Mouse (Mus musculus) midbrain, embryonic 16.5 days (tissue): Measurements from ENCODE around the gene Six3. TPM values are rescaled to one million over a fixed set of nuclear protein-coding genes. Genes with fewer than 3 reads are reported as not detected.

Experiments used
- ATAC-seq: fragments of 200-750 bp; cut with Nextera tagmentation; 2 replicates; pipeline ENCODE4 v1.8.0; 2017; ENCODE audit warnings: moderate TSS enrichment
- H3K27ac ChIP-seq: fragments of 300-500 bp; sonication (generic); 2 replicates; pipeline ENCODE4 v1.5.1; 2014; ENCODE audit warnings: mild to moderate bottlenecking, low read length, mixed read lengths
- H3K27me3 ChIP-seq: fragments of 300-500 bp; sonication (generic); 2 replicates; pipeline ENCODE4 v1.6.1; 2014; ENCODE audit warnings: low read depth, low read length, mixed read lengths; ENCODE audit not compliant: control insufficient read depth, insufficient read depth
- H3K36me3 ChIP-seq: fragments of 300-500 bp; sonication (generic); 2 replicates; pipeline ENCODE4 v1.6.1; 2014; ENCODE audit warnings: mild to moderate bottlenecking, low read length, moderate library complexity, mixed read lengths; ENCODE audit not compliant: control insufficient read depth, insufficient read depth
- H3K4me1 ChIP-seq: fragments of 300-500 bp; sonication (generic); 2 replicates; pipeline ENCODE4 v1.6.1; 2014; ENCODE audit warnings: mild to moderate bottlenecking, low read length, mixed read lengths; ENCODE audit not compliant: control insufficient read depth, insufficient read depth
- H3K4me2 ChIP-seq: fragments of 300-500 bp; sonication (generic); 2 replicates; pipeline ENCODE4 v1.6.1; 2014; ENCODE audit warnings: mild to moderate bottlenecking, low read length, mixed read lengths
- H3K4me3 ChIP-seq: fragments of 300-500 bp; sonication (generic); 2 replicates; pipeline ENCODE4 v1.5.1; 2014; ENCODE audit warnings: low read depth, mild to moderate bottlenecking, low read length, moderate library complexity, mixed read lengths
- H3K9ac ChIP-seq: fragments of 300-500 bp; sonication (generic); 2 replicates; pipeline ENCODE4 v1.6.1; 2014; ENCODE audit warnings: low read depth, low read length, mixed read lengths
- H3K9me3 ChIP-seq: fragments of 300-500 bp; sonication (generic); replicated peaks from 2 replicates; pipeline ENCODE4 v1.6.1; 2014; ENCODE audit warnings: mild to moderate bottlenecking, low read length, mixed read lengths; ENCODE audit not compliant: control insufficient read depth, poor library complexity, severe bottlenecking
- WGBS: fragments of 180-500 bp; shearing (Covaris S2); extraction: QIAGEN DNeasy Blood & Tissue Kit; methylation state at CpG from one replicate; pipeline ENCODE4 v1.1.7; 2014; 5-methylcytosine and 5-hydroxymethylcytosine counted together
- polyA plus RNA-seq: library from polyadenylated mRNA; unstranded; fragments of >200 nt; fragmentation: Nextera tagmentation; extraction: Ambion mirVana; gene quantifications from 2 replicates; pipeline ENCODE4 v1.2.1, GENCODE M21; 2015

The Six3 gene
- 19.1 and 24.2 TPM in 2 replicates for polyA plus RNA-seq

- Histone ChIP-seq H3K36me3 (no peaks in the 10 kb centered on the region), H3K4me3 (peak within 1 kb of the TSS; percentile 24), H3K27ac (peak within 1 kb of the TSS; percentile 71), H3K4me1 (peaks cover 3% of the 10 kb centered on the region; the same call in 1 of the 2 replicates), H3K27me3 (peaks cover 87% of the 10 kb centered on the region), H3K4me2 (peak within 1 kb of the TSS; percentile 54), H3K9me3 (no peaks in the 10 kb centered on the region), H3K9ac (peak within 1 kb of the TSS; percentile 49)
- under 1% methylated on average over 23 of the region's 30 CpGs for WGBS
- no peak for ATAC-seq
Observed at GRCm38 (mm10) chr17:85613266-85613860, at the start of gene Six3. Gene Six3 (plus strand): TSS chr17:85613608.

DNA sequence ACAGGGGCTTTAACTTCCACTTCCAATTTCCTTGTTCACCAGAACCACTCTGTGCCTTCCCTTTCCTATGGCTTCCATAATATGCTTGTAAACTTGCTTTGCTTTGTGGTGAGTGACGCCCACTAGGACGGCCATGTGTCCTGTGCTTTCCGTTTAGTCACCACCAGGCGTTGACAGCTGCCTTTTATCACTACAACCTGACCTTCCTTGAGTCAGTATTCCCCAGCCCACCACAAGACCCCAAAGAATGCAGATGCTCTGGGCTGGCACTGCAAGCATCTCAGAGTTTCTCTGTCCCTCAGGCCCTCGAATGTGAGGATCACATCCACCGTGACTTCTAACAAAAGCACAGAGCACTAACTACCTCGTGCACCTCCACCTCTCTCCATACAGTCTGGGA lies 49.3 kb upstream of the Six3 start:
- Histone ChIP-seq H3K9me3 (no peaks in the 10 kb centered on the region), H3K4me1 (no peaks in the 10 kb centered on the region), H3K4me2 (no peak overlapping the region), H3K9ac (no peak overlapping the region), H3K27ac (no peak overlapping the region), H3K27me3 (no peaks in the 10 kb centered on the region), H3K4me3 (no peak overlapping the region), H3K36me3 (no peaks in the 10 kb centered on the region)
- ATAC-seq: no peak
- WGBS: 82% methylated on average over 7 of the region's 7 CpGs

DNA sequence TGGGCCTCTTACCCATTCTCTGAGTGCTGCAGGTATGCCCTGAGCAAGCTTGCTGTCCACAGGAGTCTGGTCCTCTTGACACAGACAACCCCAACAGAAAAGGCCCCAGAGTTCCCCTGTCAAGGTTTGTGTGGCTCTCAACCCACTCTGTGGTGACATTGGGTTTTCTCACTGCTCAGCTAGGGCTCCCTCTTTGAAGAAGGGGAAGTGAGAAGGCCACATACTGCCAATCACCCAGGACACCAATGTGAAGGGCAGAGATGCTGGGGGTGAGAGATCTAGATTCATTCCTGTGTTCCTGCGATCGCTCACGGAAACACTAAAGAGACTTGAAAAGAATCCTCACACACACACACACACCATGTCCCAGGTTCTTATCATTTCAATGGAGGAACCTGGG lies 39.4 kb upstream of the Six3 start:
- ATAC-seq: no peak
- Histone ChIP-seq H3K9ac (no peak overlapping the region), H3K4me3 (no peak overlapping the region), H3K36me3 (no peaks in the 10 kb centered on the region), H3K4me1 (peaks cover 3% of the 10 kb centered on the region; the same call in 1 of the 2 replicates), H3K9me3 (no peaks in the 10 kb centered on the region), H3K4me2 (no peak overlapping the region), H3K27ac (no peak overlapping the region), H3K27me3 (no peaks in the 10 kb centered on the region; the same call in 1 of the 2 replicates)
- WGBS: 88% methylated on average over 3 of the region's 3 CpGs

DNA sequence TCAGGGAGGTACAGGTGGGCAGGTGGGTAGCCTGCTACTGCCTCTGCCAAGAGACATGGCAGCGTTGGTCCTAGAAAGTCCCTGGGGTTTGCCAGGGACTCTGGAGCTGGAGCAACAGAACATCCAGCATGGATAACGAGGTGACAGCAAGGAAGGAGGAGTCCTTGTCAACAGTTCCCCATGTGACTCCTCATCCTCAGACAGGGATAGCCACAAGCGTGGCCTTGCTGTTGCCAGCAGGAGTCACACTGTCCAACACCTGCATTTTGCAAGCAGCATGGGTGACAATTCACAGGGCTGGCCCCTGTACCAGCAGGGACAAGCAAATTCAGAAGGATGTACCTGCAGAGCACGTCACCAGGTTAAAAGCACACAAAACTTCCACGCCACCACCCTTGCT lies 35.1 kb upstream of the Six3 start:
- WGBS: 82% methylated on average over 5 of the region's 5 CpGs
- no peak overlapping the region for H3K27ac ChIP-seq

GRCm38 (mm10) chr17:85579350-85579749 lies 34.1 kb upstream of the Six3 start:
- Histone ChIP-seq H3K9ac (no peak overlapping the region), H3K36me3 (no peaks in the 10 kb centered on the region), H3K4me2 (no peak overlapping the region), H3K4me1 (peaks cover 3% of the 10 kb centered on the region; the same call in 1 of the 2 replicates), H3K27ac (no peak overlapping the region), H3K4me3 (no peak overlapping the region), H3K9me3 (no peaks in the 10 kb centered on the region), H3K27me3 (no peaks in the 10 kb centered on the region; the same call in 1 of the 2 replicates)
- ATAC-seq: no peak
- 84% methylated on average over 10 of the region's 10 CpGs for WGBS

More for the DNA sequence above, 35.1 kb upstream of the Six3 start:
- Histone ChIP-seq H3K4me3 (no peak overlapping the region), H3K9me3 (no peaks in the 10 kb centered on the region), H3K27me3 (no peaks in the 10 kb centered on the region; the same call in 1 of the 2 replicates), H3K4me2 (no peak overlapping the region), H3K36me3 (no peaks in the 10 kb centered on the region), H3K9ac (no peak overlapping the region), H3K4me1 (peaks cover 3% of the 10 kb centered on the region; the same call in 1 of the 2 replicates)
- no peak for ATAC-seq

DNA sequence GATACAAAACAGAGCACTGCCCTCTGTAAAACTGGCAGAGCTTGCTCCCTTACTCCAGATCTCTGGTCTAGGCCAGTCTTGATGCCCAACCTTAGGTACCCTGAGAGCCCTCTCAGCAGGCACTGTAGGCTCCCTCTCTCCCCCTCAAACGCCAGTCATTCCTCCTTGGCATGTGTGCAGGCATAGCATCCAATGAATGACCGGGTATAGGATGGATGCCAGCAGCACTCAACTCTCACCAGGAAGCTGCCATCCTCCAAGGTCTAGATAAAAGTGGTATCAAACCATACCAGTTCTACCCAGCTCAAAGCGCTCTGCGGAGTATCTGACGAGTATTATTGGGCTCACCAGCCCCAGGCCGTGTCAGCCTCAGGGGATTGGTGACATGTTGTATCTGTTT lies 33.2 kb upstream of the Six3 start:
- Histone ChIP-seq H3K4me1 (peaks cover 3% of the 10 kb centered on the region; the same call in 1 of the 2 replicates), H3K4me3 (no peak overlapping the region), H3K36me3 (no peaks in the 10 kb centered on the region), H3K27me3 (no peaks in the 10 kb centered on the region; the same call in 1 of the 2 replicates), H3K9me3 (no peaks in the 10 kb centered on the region), H3K4me2 (no peak overlapping the region), H3K27ac (no peak overlapping the region), H3K9ac (no peak overlapping the region)
- ATAC-seq: no peak
- WGBS: 86% methylated on average over 6 of the region's 6 CpGs

DNA sequence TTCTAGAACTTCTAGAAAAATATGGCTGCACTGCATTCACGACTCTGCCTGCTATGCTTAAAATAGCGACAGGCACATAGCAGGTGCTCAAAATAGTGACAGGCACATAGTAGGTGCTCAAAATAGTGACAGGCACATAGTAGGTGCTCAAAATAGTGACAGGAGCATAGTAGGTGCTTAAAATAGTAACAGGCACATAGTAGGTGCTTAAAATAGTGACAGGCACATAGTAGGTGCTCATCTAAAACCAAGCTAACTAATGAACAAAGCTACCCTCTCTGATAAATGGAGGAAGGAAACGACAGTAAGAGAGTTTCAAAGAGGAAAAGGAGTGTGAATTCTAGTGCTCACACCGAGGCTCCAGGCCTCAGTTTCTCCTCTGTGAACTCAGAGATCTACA lies 29.2 kb upstream of the Six3 start:
- H3K27me3 ChIP-seq: no peaks in the 10 kb centered on the region
- no peaks in the 10 kb centered on the region for H3K4me1 ChIP-seq
- H3K4me3 ChIP-seq: no peak overlapping the region
- H3K9me3 ChIP-seq: no peaks in the 10 kb centered on the region
- H3K27ac ChIP-seq: no peak overlapping the region
- WGBS: 89% methylated on average over 4 of the region's 4 CpGs
- no peak overlapping the region for H3K4me2 ChIP-seq
- no peak for ATAC-seq
- no peaks in the 10 kb centered on the region for H3K36me3 ChIP-seq
- H3K9ac ChIP-seq: no peak overlapping the region

- WGBS: 50% methylated on average over 7 of the region's 7 CpGs
- Histone ChIP-seq H3K27me3 (no peaks in the 10 kb centered on the region), H3K9ac (no peak overlapping the region), H3K4me3 (no peak overlapping the region), H3K36me3 (no peaks in the 10 kb centered on the region), H3K4me2 (no peak overlapping the region), H3K9me3 (no peaks in the 10 kb centered on the region), H3K27ac (no peak overlapping the region), H3K4me1 (no peaks in the 10 kb centered on the region)
- ATAC-seq: no peak
Observed at GRCm38 (mm10) chr17:85584573-85584972, 28.8 kb upstream of the Six3 start.

DNA sequence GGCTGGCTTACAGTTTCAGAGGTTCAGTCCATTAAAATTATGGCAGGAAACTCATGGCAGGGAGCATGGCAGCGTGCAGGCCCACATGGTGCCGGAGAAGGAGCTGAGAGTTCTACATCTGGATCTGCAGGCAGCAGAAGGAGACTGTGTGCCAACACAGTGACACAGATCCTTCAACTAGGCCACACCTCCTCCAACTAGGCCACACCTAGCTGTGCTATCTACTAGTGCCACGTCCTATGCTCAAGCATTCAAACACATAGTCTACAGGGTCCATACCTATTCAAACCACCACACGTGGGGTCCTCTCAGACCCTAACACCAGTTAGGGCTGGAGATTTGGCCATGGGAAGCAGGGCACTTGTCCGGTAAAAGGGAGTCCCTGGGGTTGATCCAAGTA lies 27.6 kb upstream of the Six3 start:
- H3K9me3 ChIP-seq: no peaks in the 10 kb centered on the region
- 89% methylated on average over 5 of the region's 5 CpGs for WGBS
- no peak overlapping the region for H3K4me2 ChIP-seq
- H3K27ac ChIP-seq: no peak overlapping the region
- no peak overlapping the region for H3K4me3 ChIP-seq
- no peaks in the 10 kb centered on the region for H3K27me3 ChIP-seq
- H3K4me1 ChIP-seq: no peaks in the 10 kb centered on the region
- H3K36me3 ChIP-seq: no peaks in the 10 kb centered on the region
- H3K9ac ChIP-seq: no peak overlapping the region
- ATAC-seq: no peak
